Mouse (Mus musculus) urinary bladder, postnatal 4 days (tissue): Measurements from ENCODE around the gene Sec24b.

Experiments used
- DNase-seq, 2 experiments: peaks; one replicate each; pipeline ENCODE4 v3.0.0; 2021 to 2022; ENCODE audit warnings: low spot score in 2 of 2

Gene Sec24b

GRCm38 (mm10) chr3:129979510-129979909, 81.8 kb downstream of the Sec24b start:
- DNase-seq, result no peak

GRCm38 (mm10) chr3:129978716-129979115, 82.6 kb downstream of the Sec24b start:
- no peak for DNase-seq

DNA sequence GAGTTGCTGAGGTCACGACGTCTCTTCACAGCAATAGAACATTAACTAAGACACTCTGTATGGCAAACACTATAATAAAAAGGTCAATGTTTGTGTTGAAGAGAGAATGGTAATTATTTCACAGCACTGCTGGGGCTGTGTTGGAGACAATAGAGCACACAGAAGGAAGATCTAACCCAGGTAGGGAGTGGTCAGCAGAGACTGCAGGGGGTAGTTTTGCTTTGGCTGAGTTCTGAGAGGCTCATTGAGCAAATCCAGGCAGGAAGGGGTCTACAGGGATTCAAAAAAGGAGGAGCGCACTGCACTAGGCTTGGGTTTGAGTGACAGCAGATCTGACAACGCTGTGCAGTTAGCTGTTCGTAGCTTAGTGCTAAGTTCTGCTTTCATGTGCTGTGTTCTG, 85.0 kb downstream of the Sec24b start:
- DNase-seq, result no peak

GRCm38 (mm10) chr3:129970529-129971515, 90.5 kb downstream of the Sec24b start:
- no peak for DNase-seq

DNA sequence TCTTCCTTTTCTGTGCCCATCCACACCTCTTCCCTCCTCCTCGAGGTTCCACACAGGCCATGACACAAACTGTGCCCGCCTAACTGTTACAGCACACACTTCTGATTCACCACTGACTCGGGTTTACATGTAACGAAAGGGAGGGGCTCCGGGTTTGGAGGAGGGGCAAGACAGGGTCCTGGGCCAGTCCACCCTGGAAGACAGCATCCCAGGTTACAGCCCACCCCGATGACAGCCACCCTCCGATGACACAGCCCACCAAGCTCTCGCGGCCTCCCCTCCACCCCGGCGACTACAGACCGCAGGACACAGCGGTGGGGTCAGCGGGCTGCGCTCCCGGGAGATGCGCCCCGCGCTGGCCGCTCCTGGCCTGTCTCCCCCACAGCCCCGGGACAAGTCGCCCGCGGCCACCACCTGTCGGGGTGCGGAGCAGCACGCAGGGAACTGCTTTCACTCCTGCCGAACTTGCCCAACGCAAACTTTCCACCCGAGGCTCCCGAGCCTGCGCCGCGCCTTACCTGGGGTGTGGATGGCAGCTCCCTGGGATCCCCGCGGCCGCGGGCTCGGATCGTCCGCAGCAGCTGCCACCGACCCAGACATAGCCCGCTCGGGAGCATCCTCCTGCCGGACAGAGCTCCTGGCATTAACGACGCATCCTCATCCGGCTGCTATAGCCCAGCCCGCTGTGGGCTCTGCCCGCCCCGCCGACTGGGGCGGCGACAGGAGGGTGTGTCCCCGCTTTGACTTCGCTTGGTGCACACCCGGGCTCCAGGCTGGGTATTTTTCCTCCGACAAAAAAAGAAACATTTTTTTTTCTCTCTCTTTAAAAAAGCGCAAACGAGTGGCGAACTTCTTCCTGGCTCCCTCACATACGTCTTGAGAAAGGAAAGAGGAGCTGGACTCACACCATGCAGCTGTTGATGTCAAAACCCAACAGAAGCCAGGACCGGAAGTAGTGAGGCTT, 91.6 kb downstream of the Sec24b start, which contains the start of gene Mcub:
Mcub (minus strand) TSS at position 775 of the 964 bp plus-strand sequence.
- DNase-seq, result peak in 1 of 2 experiments; percentile 24

GRCm38 (mm10) chr3:129969031-129969430, 92.3 kb downstream of the Sec24b start:
- no peak for DNase-seq

DNA sequence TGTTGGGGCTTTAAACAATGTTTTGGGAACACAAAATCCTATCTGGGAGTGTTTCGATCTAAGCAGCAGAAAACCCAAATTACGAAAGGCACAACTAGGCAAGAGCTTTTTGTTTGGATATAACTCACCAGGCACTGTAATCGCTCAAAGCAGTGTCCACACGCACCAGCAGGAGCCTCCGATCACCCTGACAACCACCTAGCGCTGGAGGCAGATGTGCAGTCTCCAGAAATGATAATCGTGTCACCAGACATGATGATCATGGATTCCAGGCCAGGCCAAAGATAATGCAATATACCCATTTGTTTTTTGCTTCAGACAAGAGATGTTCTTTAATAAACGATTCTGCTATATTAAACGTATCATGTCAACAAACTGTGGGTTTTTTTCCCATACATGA, 93.5 kb downstream of the Sec24b start:
- no peak for DNase-seq

DNA sequence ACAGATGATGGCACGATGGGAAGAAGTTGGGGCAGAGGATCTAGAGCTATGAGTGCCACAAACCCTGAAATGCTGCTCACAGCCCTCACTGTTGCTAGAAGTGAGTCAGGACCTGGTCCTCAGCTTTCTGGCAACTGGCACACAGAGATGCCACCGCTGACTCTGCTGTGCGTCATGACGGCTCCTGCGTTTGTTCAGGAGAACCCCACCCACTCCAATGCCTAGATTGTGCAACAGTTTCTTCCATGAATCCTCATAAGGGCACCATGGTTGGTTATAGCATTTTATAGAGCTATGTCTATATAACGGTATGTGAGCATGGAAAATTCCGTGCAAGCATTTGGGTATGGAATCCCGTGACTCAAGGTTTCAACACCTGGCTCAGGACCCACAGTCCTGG, 96.7 kb downstream of the Sec24b start:
- DNase-seq, result no peak

DNA sequence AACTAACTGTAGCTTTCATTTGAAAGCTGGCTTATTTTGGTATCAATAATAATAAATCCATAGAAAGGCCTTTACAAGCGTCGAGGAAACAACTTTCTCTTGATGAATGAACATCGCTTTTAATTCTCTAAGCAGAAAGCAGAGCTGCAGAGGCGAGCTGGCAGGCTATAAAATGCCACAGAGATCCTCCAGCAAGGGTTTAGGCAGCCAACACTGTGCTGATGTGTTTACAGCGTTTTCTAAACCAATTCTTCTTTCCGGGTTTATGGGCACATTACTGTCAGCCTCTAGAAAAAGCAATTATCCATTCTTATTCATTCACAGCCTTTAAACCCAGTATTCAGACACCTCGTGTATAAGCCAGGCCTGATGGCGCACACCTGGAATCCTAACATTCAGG, 98.8 kb downstream of the Sec24b start:
- no peak for DNase-seq

DNA sequence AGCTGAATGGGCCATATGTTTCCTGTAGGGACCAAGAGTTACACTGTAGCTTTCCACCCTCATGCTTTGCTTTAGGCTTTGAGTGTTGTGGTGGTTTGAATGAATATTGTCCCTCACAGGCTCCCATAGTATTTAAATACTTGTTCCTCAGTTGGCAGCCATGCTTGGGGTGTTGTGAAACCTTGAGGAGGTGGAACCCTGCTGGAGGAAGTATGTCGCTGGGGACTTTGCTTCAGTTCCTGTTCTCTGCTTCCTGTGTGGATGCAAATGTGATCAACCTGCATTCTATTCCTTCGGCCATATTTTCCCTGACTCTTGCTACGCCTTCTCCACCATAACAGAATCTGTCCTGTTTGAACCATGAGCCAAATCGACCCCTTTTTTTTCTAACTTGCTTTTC, 108.1 kb downstream of the Sec24b start:
- no peak for DNase-seq

- no peak for DNase-seq
These were observed 112.1 kb downstream of the Sec24b start for GRCm38 (mm10) chr3:129949158-129949773.

- DNase-seq, result no peak
These were observed 113.0 kb downstream of the Sec24b start for GRCm38 (mm10) chr3:129948359-129948758.

DNA sequence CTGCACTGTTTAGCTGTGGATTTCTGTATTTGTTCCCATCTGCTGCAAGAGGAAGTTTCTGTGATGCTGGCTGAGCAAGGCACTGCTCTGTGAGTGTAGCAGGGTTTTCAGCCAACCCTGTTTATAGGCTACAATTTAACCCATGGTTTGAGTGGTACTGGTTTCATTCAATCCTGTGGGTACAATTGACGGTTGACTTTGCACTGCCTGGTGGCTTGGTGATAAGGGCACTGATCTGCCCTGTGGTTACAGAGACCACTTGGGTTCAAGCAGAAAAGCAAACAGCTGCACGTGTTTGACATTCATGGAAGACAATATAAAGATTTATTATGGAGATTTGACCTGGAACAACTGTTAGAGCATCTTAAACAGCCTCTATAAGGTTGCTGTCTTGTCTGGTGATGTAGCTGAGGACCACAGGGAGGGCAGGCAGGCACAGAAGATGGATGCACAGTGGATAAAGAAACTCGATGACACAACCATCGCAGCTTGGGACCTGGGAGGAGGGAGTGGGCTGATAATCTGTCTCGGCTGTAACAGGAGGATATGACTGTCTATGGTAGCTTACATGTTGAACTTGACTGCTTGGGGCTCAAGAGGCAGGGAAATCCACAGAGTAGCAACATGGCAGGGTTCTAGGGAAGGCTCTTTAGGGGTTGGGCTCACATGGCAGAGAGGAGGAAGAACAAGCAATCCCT, 115.0 kb downstream of the Sec24b start:
- no peak for DNase-seq

- DNase-seq, result no peak
These were observed 117.5 kb downstream of the Sec24b start for GRCm38 (mm10) chr3:129943813-129944212.

- no peak for DNase-seq
These were observed 120.1 kb downstream of the Sec24b start for GRCm38 (mm10) chr3:129941291-129941690.

DNA sequence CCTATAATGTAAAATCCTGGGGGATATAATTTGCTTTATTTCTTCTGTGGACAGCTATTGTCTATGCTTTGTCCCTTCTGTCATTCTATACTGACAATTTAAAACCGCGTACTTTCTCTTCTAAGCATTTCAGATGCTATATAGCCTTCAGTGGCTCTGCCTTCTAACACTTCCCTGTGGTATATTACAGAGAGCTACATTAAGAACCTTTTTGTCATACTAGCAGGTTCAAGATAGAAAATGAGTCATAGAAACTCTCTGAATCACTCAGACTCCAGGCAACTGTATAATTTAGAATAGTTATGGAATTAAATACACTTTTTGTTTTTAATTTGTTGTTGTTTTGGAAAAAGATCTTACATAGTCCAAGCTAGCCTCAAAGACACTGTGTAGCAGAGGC, 120.6 kb downstream of the Sec24b start:
- no peak for DNase-seq

DNA sequence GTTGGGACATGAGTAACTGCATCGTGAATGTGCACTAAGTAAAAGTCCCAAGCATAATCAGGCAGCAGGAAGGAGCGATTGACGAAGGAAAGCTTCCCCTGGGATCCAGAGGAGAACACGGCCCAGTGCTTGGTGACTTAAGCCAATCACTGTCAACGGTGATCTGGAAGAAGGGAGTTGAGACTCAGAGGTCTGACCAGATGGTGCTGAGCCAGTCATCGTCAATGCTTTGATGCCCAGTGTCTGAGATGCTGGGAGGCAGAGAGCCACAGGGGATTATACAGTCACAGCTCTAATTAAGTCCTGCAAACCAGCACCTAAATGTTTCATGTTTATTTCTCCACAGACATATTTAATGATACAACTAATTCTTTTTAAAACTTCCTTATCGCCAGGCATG, 122.3 kb downstream of the Sec24b start:
- no peak for DNase-seq

DNA sequence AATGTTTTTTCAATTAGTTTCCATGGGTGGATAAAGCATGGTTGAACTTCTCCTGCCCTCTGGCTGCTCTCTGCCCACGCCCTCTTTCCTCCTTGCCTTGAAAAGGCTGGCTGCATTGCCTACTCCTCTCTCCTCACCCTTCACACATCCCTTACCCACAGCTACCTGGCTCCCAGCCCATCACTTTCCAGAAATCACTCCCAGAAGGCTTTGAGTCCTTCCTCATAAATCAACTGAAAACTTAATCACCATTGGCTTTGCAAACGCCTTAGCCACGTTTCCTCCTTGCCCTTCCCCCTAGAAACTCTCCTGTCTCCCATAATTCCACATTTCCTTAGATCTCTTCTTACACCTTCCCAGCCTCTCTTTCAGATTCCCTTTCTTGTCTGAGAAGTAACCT, 123.5 kb downstream of the Sec24b start:
- no peak for DNase-seq

- DNase-seq, result no peak
These were observed 124.8 kb downstream of the Sec24b start for GRCm38 (mm10) chr3:129936561-129936960.
